Mouse (Mus musculus): ENCODE data around the gene Spg20. TPM values are rescaled to one million over a fixed set of nuclear protein-coding genes. Genes with fewer than 3 reads are reported as not detected.

The Spg20 gene
- total RNA-seq, 2 experiments from 2014 or later = 39.7 to 51.1 TPM

- no peak for TF ChIP-seq CTCF (conservative IDR thresholded peaks at IDR 0.05)
- DNase-seq (ENCODE audit: low spot score in 2 of 2) = no peak
- no peak overlapping the region for H3K4me3 ChIP-seq
Observed at GRCm38 (mm10) chr3:55177271-55177670, 65.4 kb downstream of the Spg20 start.

GRCm38 (mm10) chr3:55181766-55182165 lies 69.9 kb downstream of the Spg20 start, which contains the start of gene Sohlh2:
TSS of gene Sohlh2 (plus strand) at chr3:55182028.
- no peak within 1 kb of the TSS for H3K27ac ChIP-seq
- no peak within 1 kb of the TSS for H3K4me3 ChIP-seq
- no peak for TF ChIP-seq CTCF (conservative IDR thresholded peaks at IDR 0.05)
- DNase-seq (ENCODE audit: low spot score in 2 of 2) = no peak

More at GRCm38 (mm10) chr3:55177271-55177670, 65.4 kb downstream of the Spg20 start:
- H3K27ac ChIP-seq = no peak overlapping the region

Small RNA genes lying within 50 kb of the gene (microRNA-seq; reads per million reads assigned to microRNA genes)
- gene Gm22029 = 0 reads per million in 2 experiments

Other genes with a start within 250 kb of the Spg20 start
- 10 to 100 TPM; 83.1 to 83.2 TPM for gene Sertm1, start 196.2 kb upstream of the Spg20 start, total RNA-seq (2021)
- 1 to 10 TPM; 2.4 to 2.5 TPM for gene Ccna1, start 56.6 kb upstream of the Spg20 start, total RNA-seq (2021)
- gene Ccdc169, start 25.2 kb downstream of the Spg20 start, total RNA-seq (2021) = under 1 TPM; 0.27 to 0.36 TPM
- not detected for gene Sohlh2, start 69.9 kb downstream of the Spg20 start, total RNA-seq (2021)
- gene Dclk1, start 130.3 kb downstream of the Spg20 start, total RNA-seq (2021) = 100 to 1,000 TPM; 569 to 585 TPM